Mouse (Mus musculus) layer of hippocampus, adult 2 months (tissue): ENCODE data around the gene Nabp2. TPM values are rescaled to one million over a fixed set of nuclear protein-coding genes. Genes with fewer than 3 reads are reported as not detected.

ENCODE experiments used
- DNase-seq, 2 experiments: peaks; one replicate each; pipeline ENCODE4 v3.0.0; 2022; ENCODE audit warnings: low spot score in 2 of 2
- H3K27ac ChIP-seq: fragments of 200-600 bp; 2 replicates; pipeline ENCODE4 v1.8.1; 2022
- H3K4me3 ChIP-seq: fragments of 200-600 bp; 2 replicates; pipeline ENCODE4 v1.8.1; 2022; ENCODE audit warnings: mild to moderate bottlenecking
- CTCF ChIP-seq: fragments of 200-600 bp; conservative IDR thresholded peaks from 2 replicates; pipeline ENCODE4 v1.8.1; 2022; ENCODE audit warnings: antibody characterized with exemption, mild to moderate bottlenecking, moderate library complexity
- total RNA-seq, 2 experiments: library from RNA; stranded (reverse); gene quantifications; 2 replicates each; pipeline ENCODE4 v1.2.3; 2021

Nabp2 gene
- total RNA-seq, 2 experiments from 2014 or later: 88.2 to 93.0 TPM

- no peak for DNase-seq
- Histone ChIP-seq H3K27ac (no peak overlapping the region), H3K4me3 (no peak overlapping the region)
- no peak for TF ChIP-seq CTCF
These were observed 30.2 kb upstream of the Nabp2 start for GRCm38 (mm10) chr10:128441324-128442119.

- DNase-seq: no peak
- peak; percentile 74 for TF ChIP-seq CTCF
- no peak overlapping the region for H3K4me3 ChIP-seq
- 0 out of 2 replicates have a peak overlapping the region, but pooled peaks have one; percentile 80 for H3K27ac ChIP-seq
These were observed 29.1 kb upstream of the Nabp2 start for GRCm38 (mm10) chr10:128440407-128440806.

- Histone ChIP-seq H3K4me3 (no peak overlapping the region), H3K27ac (peak overlapping the region; percentile 80)
- no peak for TF ChIP-seq CTCF
- peak in 1 of 2 experiments; percentile 32 for DNase-seq
These were observed 27.5 kb upstream of the Nabp2 start for GRCm38 (mm10) chr10:128438675-128439279.

- TF ChIP-seq CTCF: no peak
- Histone ChIP-seq H3K4me3 (no peak overlapping the region), H3K27ac (peak overlapping the region; percentile 49)
- DNase-seq: no peak
These were observed 25.1 kb upstream of the Nabp2 start for GRCm38 (mm10) chr10:128436376-128436775.

- Histone ChIP-seq H3K27ac (peak overlapping the region; percentile 49), H3K4me3 (no peak overlapping the region)
- TF ChIP-seq CTCF: no peak
- no peak for DNase-seq
These were observed 24.6 kb upstream of the Nabp2 start for GRCm38 (mm10) chr10:128435873-128436272.

- no peak for TF ChIP-seq CTCF
- DNase-seq: no peak
- H3K27ac ChIP-seq: peak overlapping the region; percentile 49
These were observed 24.0 kb upstream of the Nabp2 start for GRCm38 (mm10) chr10:128435186-128435823.

GRCm38 (mm10) chr10:128434681-128435080, 23.4 kb upstream of the Nabp2 start:
- Histone ChIP-seq H3K27ac (peak overlapping the region; percentile 49; the same call in 1 of the 2 replicates), H3K4me3 (no peak overlapping the region)
- DNase-seq: no peak
- no peak for TF ChIP-seq CTCF

More at GRCm38 (mm10) chr10:128435186-128435823, 24.0 kb upstream of the Nabp2 start:
- no peak overlapping the region for H3K4me3 ChIP-seq

- TF ChIP-seq CTCF: no peak
- no peak overlapping the region for H3K27ac ChIP-seq
These were observed 22.1 kb upstream of the Nabp2 start for GRCm38 (mm10) chr10:128433417-128433816.

GRCm38 (mm10) chr10:128429454-128429853, 18.2 kb upstream of the Nabp2 start:
- DNase-seq: no peak
- no peak for TF ChIP-seq CTCF
- H3K4me3 ChIP-seq: no peak overlapping the region
- no peak overlapping the region for H3K27ac ChIP-seq

More at GRCm38 (mm10) chr10:128433417-128433816, 22.1 kb upstream of the Nabp2 start:
- DNase-seq: no peak
- H3K4me3 ChIP-seq: no peak overlapping the region

- Histone ChIP-seq H3K27ac (no peak overlapping the region), H3K4me3 (no peak overlapping the region)
- DNase-seq: no peak
- no peak for TF ChIP-seq CTCF
These were observed 17.8 kb upstream of the Nabp2 start for GRCm38 (mm10) chr10:128429052-128429451.

GRCm38 (mm10) chr10:128425260-128425659, 14.0 kb upstream of the Nabp2 start:
- DNase-seq: no peak
- H3K4me3 ChIP-seq: no peak overlapping the region
- TF ChIP-seq CTCF: no peak
- no peak overlapping the region for H3K27ac ChIP-seq

GRCm38 (mm10) chr10:128424604-128425003, 13.3 kb upstream of the Nabp2 start:
- Histone ChIP-seq H3K4me3 (no peak overlapping the region), H3K27ac (no peak overlapping the region)
- DNase-seq: no peak
- TF ChIP-seq CTCF: no peak

- TF ChIP-seq CTCF: no peak
- no peak for DNase-seq
- Histone ChIP-seq H3K4me3 (no peak overlapping the region), H3K27ac (no peak overlapping the region)
These were observed 11.1 kb upstream of the Nabp2 start for GRCm38 (mm10) chr10:128422426-128422825.
